Mouse (Mus musculus) bone marrow macrophage, adult 2 months (primary cell): ENCODE measurements around the gene Vav1.

ENCODE experiments used
- CTCF ChIP-seq: IDR thresholded peaks from 2 replicates; pipeline ENCODE4 v1.5.1; 2012; ENCODE audit warnings: low read depth, mild to moderate bottlenecking, low read length, moderate library complexity
- POLR2A ChIP-seq: IDR thresholded peaks from 2 replicates; pipeline ENCODE4 v1.6.1; 2012; ENCODE audit warnings: mild to moderate bottlenecking, low read depth, low read length, borderline replicate concordance

DNA sequence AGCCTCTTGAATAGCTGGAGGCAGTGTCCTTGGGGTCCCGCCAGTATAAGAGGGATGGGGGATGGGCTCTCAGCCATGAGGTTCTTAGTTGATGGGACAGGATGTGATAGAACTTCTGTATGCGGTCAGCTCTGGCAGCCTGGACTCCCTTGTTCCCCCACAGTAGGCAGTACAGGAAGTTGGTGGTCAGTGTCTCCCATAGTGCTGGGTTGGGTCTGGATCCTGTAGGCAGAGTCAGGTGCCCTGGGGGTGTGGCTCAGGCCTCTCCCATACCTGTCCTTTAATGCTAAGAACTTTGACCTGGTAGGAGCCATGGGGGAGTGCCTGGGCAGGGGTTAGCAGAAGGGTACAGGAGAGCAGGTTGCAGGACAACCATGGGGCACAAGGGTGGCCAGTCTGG lies 14.7 kb upstream of the Vav1 start:
- TF ChIP-seq POLR2A (no peak), CTCF (no peak)
